Mouse (Mus musculus) urinary bladder, postnatal 14 days (tissue): Measurements from ENCODE around the gene Peak1.
A peak's percentile ranks its signal among the peaks of the same experiment; 100 is the strongest.

Experiments used
- DNase-seq: peaks from one replicate; pipeline ENCODE4 v3.0.0; 2021; ENCODE audit warnings: low spot score

The Peak1 gene

DNA sequence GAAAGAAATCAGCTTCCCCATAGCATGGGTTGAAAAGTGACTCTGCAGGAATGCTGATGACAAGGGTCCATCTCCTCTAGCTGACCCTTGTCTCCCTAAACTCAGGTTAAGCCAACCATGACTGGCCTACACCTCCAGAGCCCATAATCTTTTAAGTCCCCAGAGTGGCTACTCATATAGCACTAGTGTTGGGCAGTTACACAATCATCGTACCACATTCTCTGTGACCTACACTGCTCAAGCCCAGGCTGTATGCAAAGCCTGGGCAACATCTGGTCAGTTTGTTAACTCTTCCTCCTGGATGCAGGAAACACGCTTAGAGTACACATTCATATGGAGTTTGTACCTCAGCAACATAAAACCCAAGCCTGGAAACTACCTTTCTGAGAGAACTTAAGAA lies 217.7 kb downstream of the Peak1 start:
- DNase-seq = no peak

DNA sequence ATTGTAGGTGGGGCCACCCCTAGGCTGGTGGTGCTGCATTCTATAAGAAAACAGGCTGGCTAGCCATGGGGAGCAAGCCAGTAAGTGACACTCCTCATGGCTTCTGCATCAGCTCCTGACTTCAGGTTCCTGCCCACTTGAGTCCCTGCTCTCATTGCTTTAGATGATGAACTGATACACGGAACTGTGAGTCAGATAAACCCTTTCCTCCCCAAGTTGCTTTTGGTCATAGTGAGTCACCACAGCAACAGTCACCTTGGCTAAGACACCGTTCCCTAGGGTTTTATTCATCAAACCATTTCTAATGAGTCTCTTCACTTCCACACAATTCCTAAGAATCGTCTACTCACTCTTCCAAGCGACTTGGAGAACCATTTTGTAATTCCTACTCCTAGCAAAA lies 220.9 kb downstream of the Peak1 start:
- no peak for DNase-seq

DNA sequence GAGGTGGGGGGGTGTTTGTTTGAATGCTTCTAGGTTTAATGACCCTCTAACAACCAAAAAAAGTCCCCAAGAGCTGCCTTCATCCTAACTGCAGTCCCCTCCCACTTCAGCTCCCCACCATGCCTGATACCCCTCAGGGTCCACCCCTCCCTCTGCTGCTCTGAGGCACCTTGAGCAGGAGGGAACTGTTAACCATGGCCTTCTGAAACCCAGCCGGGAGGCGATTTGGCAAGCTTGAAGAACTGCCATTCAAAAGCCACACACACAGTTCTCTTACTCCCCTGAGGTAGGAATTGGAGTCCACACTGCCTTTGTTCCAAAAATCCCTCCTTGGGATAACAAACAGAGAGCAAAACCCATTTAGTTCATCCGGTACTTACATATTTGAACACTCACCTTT lies 222.7 kb downstream of the Peak1 start:
- DNase-seq = no peak

DNA sequence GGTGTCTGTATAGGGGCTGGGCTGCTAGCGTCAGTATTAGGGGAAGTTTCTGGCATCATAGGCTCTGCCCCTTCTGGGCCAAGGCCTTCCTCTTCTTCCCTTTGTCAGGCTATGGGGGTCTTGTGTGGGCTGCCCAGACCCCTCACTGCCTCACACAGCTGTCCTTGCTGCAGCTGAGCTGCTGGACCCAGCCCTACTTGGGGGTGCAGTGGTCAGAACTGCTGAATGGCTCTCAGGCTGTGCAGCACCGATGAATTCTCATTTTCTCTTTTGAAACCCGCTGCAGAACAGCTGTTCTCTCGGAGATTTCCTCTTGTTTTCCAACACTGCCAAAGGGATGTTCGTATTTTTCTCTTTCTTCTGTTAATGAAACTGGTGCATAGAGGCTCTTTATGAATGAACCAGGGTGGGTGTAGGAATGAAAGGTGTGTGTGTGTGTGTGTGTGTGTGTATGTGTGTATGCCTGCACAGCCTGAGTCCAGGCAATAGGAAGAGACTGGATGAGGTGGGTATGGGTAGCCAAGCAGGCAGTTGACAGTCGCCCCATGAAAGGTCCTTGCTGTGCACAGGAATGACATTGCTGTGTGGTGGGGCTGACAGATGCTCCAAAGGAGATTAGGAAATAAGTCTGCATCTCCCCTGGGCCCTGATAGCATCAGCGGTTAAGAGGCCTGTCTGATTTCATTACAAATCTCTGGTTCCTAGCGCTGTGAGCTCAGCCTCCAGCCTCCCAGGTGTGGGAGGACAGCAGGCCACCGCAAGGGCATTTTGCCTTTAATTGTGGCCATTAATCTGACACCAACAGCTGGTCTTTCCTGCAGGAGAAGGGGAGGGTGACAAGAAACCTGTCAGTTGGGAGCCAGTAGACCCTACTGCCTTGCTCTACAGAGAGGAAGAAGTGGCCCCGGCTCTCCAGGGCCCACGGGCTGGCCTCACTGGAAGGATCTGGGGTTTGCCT lies 226.1 kb downstream of the Peak1 start:
- no peak for DNase-seq

DNA sequence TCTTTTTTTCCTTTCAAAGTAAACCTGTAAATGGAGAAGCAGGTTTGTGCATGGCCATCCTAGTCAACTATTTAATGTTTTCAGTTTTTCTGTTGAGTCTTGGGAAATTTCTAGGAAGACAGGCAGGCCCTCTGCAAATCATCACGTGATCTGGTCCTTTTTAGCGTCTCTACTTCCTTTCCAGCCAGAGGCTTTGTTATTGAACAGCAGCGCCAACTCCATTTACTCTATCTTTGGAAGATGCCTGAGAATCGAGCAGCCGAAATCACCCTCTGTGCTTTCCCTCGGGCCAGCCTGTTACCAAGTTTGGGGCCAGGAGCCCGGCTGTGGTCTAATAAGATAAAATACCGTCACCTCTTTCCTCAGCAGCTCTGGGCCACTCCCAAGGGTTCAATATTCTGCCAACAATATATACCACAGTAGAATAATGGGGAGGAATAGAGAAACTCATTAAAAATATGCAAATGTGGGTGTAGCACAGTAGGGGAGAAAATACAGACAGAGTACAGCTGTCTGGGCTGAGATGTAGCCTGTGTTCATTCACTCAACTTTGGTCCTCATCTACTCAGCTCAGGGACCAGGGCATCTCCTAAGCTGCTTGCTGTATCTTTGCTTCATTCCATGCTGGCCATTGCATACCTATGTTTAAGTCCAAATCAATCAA lies 237.6 kb downstream of the Peak1 start:
- DNase-seq = no peak

DNA sequence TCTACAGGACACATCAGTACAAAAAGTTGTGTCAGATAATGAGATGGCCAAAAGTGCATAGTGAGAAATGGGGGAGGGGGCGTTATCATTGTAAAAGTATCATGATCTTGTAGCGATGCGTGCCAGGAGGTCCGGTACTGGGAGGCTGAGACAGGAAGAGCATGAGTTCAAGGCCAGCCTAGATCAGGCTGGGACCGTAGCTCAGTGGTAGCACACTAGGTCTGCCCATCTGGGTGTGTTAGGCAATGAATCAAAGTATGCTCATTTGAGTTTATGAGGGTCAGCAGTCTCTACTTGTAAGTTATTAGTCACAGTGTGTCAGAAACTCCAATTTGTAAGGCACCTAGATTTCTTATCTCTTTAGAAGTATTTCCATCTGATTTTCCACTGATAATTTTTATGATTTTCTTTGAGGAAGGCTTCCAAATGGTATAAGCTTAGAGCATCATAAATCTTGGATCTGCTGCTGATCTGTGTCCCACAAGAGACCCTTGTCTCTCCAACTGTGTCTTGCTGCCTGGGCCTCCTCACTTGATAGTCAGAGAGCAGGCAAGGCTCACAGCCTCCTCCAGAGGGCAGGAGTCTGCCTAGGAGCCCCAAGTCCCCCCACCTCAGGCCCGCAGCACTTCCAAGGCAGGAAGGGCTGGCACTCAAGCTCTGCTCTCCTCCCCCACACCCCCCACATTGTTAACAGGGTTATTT lies 238.3 kb downstream of the Peak1 start:
- peak; percentile 21 for DNase-seq

DNA sequence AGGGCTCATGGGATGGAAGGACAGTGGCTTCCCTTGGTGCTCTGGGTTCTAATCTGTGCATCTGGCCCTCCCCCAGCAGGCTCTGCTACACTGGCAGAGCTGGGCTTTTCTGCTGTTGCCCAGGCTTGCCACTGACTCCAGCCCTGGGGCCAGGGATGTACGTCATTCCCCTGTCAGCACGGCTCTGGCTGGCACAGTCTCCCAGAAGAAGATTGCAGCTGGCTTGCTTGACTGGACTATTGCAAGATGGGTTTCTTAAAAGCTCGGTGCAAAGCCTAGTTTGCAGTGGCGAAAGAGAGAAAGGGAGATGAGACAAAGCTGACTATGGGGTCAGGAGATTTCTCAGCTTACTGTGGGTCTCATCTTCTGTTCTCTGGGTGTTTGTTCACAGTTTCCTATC lies 240.5 kb downstream of the Peak1 start:
- DNase-seq = no peak

DNA sequence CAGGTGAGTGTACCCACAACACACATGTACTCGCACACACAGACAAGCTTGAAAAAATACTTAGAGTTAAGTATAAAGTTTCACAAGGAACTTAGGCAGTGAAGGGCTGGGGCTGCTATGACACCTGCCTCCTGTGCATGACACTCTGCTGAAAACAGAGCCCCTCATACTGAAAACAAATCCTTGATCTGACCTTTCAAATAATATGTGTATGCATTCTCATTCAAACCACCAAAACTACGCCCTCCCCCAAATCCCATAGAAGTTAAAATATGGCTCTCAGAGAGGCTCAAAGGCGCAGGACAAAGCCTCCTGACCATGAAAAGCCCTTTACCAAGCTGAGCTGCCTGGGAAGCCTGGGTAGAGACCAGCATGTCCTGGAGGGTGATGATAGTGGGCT lies 242.6 kb downstream of the Peak1 start:
- no peak for DNase-seq

DNA sequence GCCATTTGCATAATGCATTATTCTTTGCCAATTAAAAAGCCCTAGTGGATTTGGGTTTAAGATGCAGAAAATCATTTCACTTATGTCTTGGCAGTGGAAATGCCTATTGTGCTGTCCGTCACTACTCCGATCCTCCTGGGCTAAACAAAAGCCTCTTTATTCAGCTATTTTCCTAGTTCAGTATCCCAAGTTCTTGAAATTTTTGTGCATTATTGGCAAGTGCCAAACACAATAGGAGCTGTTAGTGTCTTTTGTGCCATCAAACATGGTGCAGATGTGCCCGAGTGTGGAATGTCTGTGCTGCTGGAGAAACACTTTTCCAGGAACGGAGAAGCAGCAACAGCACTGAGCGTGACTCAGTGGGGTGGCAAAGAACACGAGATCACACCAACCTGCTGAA lies 250.2 kb downstream of the Peak1 start:
- no peak for DNase-seq

DNA sequence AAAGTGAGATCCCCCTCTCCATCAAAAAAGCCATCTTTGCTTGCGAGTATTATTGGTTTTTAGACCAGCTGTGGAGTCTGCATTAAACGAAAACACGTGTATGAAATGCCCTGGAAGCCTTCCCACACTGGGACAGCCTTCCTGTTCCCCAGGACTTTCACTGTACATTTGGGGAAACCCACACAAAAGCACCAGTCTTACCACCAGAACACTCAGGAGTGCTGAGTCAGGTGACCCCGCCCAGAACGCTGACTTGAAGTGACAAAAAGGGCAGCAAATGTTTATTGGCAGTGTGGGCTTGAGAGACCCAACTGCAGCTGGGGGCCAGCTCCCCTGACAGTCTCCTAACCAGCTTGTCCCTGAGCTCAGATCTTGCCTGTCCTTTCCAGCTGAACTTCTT lies 251.7 kb downstream of the Peak1 start:
- DNase-seq = no peak

DNA sequence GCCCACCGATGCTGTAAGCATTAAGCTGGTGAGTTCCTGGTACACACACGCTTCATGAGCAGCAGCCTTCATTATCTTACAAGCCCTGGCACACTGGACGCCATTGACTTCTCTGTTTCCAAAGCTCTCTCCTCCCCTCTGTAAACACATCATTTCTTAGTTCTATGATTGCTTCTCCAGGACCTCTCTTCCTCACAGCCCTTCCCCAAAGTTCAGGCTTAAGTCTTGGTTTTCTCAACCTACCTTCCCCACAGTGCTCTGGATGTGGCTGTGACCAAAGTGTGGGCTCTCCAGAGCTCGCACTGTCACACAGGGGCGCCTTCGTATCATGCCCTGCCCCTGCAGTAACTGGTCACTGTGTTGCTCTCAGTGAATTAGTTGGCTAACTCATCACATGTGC lies 252.5 kb downstream of the Peak1 start, which contains the start of gene Tspan3:
TSS of gene Tspan3 (minus strand) at position 101 of the 400 bp plus-strand sequence.
- DNase-seq = no peak

DNA sequence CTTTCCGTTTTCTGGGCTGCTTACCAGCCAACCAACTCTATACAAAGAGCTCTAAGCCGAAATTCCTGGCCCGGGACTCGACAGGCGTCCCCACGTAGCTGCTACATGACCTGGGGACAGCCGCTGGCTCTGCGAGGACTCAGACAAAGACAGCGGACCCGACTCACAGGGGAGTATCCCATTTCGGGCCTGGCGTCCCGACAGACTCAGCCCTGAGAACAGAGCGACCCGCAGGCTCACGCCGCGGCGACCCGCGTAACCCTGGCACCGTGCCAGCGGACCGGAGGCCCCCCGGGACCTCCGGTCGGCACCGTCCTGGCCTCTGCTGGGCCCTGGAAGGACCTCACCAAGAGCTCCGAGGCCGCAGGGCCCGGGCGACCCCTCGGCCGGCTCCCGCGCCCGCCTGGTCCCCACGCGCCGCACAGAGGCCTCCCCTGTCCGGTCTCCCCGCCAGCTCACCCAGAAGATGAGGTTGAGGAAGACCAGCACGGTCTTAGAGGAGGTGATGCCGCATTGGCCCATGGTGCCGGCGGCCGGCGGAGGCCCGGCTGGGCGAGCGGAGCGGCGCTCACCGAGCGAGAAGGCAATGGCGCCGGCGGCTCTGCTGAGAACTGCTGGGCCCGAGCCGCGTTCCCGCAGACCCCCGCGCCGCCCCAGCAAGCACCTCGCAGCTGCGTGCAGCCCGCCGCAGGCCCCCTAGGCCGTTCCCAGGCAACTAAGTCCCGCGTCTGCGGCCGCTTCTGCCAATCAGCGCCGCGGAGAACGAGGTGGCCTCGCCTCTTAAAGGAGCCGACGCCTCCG lies 257.3 kb downstream of the Peak1 start:
- peak; percentile 89 for DNase-seq

DNA sequence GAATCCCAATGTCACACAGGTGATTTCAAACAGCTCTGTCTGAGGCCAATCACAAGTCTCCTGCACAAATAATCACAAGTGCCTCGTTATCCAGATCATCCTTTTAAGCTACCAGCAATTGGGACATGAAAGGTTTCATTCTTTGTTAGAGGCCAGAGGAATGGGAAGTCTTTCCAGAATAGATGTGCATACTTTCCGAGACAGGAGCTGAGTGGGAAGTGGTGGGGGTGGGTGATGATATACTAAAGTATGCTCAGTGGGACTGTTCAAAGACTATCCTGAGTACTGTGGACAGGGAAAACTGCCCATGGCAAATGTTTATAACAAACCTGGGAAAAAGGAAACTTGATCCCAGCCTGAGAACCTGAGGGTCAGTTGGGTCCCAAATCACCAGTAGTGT lies 258.4 kb downstream of the Peak1 start:
- no peak for DNase-seq

DNA sequence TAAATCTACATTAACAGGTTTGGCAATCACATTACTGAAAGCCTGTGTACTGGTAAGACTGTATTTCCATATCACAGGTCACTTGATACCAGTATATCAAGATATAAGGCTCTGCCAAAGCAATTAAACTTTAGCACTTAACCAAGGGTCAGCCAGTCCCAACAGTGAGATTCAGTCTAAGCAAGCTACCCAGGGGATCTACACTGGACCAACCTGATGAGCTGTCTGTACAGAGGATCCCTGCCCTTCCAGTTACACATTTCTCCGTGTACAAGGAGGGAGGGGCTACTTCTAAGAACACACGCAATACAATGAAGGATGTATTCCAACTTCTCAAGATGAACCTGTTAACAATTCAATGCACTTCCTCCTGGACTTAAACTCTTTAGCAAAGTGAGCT lies 259.8 kb downstream of the Peak1 start:
- DNase-seq = no peak

DNA sequence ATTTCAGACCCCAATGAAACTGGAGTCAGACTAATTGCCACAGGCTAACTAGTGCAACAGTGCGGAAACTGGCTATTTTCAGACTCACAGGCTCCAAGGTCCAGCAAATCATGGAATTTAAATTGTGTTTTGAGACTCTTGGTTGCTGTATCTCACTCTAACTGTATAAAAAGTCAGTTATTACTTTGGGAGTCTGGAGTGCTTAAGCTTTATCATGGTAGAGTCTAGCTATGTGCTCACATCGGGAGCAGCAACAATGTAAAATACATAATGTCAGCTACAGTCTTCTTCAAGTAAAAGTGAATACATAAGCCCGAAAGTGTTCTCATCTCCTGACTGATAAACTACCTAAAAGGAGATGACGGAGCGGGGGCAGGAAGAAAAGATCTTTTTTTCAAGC lies 263.3 kb downstream of the Peak1 start:
- no peak for DNase-seq

DNA sequence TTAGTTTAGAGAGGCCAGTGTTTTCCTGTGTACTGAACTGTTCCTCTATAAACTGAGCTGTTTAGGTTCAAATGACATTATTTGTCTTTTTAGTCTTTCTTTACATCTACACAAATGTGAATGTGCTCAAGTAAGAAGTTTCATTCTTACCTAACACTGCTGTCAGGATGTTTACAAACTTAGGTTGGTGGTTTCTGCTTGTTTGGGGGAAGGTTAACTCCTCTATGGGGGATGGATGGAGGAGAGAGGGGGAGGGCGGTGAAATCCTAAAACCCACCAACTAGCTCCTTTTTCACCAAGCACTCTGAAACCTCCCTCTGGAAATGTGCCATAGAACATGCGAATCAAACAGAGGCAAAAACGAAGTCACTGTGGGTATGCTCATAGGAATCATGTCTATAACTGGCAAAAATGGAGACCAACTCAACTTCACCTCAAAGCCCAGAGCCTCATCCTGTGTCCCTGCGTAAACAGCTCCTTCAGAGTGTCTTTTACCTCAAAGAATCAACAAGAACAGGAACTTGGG lies 265.3 kb downstream of the Peak1 start:
- no peak for DNase-seq

DNA sequence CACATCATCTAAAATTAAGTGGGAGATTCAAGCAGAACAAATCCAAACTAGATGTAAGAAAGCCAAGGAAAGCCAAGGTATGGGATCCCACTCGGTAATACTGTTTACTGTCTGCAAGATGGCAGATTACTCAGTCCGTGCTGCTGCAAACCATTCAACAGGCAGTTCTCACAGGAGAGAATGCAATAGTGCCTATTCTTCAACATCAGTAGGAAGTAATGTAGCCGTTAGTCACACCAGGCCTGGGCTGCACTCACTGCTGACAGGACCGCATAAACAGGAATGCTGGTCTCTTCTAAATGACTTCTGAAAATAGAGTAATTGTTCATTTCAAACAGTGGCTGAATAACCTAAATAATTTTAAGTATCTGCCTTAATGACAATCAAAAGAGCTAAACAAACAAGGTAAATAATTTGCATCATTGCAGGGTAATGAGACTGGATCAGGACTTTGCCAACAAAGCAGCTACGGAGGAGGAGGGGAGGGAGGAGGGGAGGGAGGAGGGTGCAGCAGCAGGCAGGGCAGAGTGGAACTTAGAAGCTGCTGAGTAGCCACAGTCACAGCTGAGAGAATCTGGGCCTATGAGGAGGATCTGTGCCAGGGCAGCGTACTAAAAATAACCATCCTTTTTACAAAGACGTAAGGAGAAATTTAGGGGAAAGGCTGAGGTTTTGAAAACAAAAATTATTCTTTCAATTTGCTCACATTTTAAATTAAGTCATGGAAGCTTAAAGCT lies 266.0 kb downstream of the Peak1 start:
- no peak for DNase-seq
